Mouse (Mus musculus) heart, postnatal 0 days (tissue): ENCODE data around the gene Col4a3bp.

ENCODE experiments used
- CTCF ChIP-seq: IDR thresholded peaks from 2 replicates; pipeline ENCODE4 v1.5.1; 2016; ENCODE audit warnings: antibody characterized with exemption, control low read depth, low read depth
- EP300 ChIP-seq: IDR thresholded peaks from 2 replicates; pipeline ENCODE4 v1.6.1; 2016; ENCODE audit warnings: antibody characterized with exemption, low read depth

GRCm38 (mm10) chr13:96675756-96676155, 133.3 kb downstream of the Col4a3bp start:
- no peak for TF ChIP-seq CTCF
- no peak for TF ChIP-seq EP300
